Mouse (Mus musculus): ENCODE data around the gene Nsl1. TPM values are rescaled to one million over a fixed set of nuclear protein-coding genes. Genes with fewer than 3 reads are reported as not detected.

Nsl1 gene
- total RNA-seq, 1 experiment, result 24.3 TPM

GRCm38 (mm10) chr1:191072329-191072913, 9.6 kb downstream of the Nsl1 start:
- TF ChIP-seq ZNF384 (IDR thresholded peaks at IDR 0.05; ENCODE audit: low read depth, low read length) (no peak), ZC3H11A (IDR thresholded peaks at IDR 0.05; ENCODE audit: borderline replicate concordance, low read depth, low read length) (no peak), MAFK (IDR thresholded peaks at IDR 0.05; ENCODE audit: insufficient read depth, low read depth, low read length) (no peak), CHD2 (IDR thresholded peaks at IDR 0.05; ENCODE audit: low read depth, low read length) (no peak), HCFC1 (IDR thresholded peaks at IDR 0.05; ENCODE audit: borderline replicate concordance, insufficient read depth, low read length) (no peak)
- Histone ChIP-seq H3K9me3 (ENCODE audit: control insufficient read depth, insufficient read depth, low read depth, low read length) (0 out of 2 replicates have a peak, but pooled peaks cover 1% of the 10 kb centered on the region), H3K27ac (ENCODE audit: insufficient read depth, low read depth, low read length, poor library complexity, severe bottlenecking) (no peak overlapping the region), H3K4me3 (ENCODE audit: insufficient read depth in 1 of 2, low read depth in 1 of 2, low read length in 2 of 2, poor library complexity in 1 of 2, severe bottlenecking in 1 of 2) (no peak overlapping the region), H3K4me1 (ENCODE audit: control insufficient read depth in 2 of 2, insufficient read depth in 2 of 2, low read length in 2 of 2, poor library complexity in 1 of 2) (peaks cover 0 to 3% of the 10 kb centered on the region in 2 experiments; a peak in 1 of 4 replicates), H3K36me3 (ENCODE audit: control insufficient read depth, insufficient read depth, low read length, poor library complexity, severe bottlenecking) (peaks cover 60% of the 10 kb centered on the region), H3K9ac (ENCODE audit: insufficient read depth, low read depth, low read length, poor library complexity, severe bottlenecking) (no peak overlapping the region)
- in situ Hi-C loops (cut with MboI; ENCODE audit: low sequenced_read_pairs in 2 of 2, unreplicated experiment in 2 of 2), result no loop called here
- no peak for DNase-seq (ENCODE audit: low read depth, low spot score)

- Histone ChIP-seq H3K4me3 (ENCODE audit: insufficient read depth in 1 of 2, low read depth in 1 of 2, low read length in 2 of 2, poor library complexity in 1 of 2, severe bottlenecking in 1 of 2) (no peak overlapping the region), H3K27ac (ENCODE audit: insufficient read depth, low read depth, low read length, poor library complexity, severe bottlenecking) (no peak overlapping the region), H3K9ac (ENCODE audit: insufficient read depth, low read depth, low read length, poor library complexity, severe bottlenecking) (no peak overlapping the region), H3K36me3 (ENCODE audit: control insufficient read depth, insufficient read depth, low read length, poor library complexity, severe bottlenecking) (peaks cover 61% of the 10 kb centered on the region), H3K4me1 (ENCODE audit: control insufficient read depth in 2 of 2, insufficient read depth in 2 of 2, low read length in 2 of 2, poor library complexity in 1 of 2) (peaks cover 0 to 3% of the 10 kb centered on the region in 2 experiments; a peak in 1 of 4 replicates), H3K9me3 (ENCODE audit: control insufficient read depth, insufficient read depth, low read depth, low read length) (0 out of 2 replicates have a peak, but pooled peaks cover 1% of the 10 kb centered on the region)
- no peak for DNase-seq (ENCODE audit: low read depth, low spot score)
- TF ChIP-seq MAFK (IDR thresholded peaks at IDR 0.05; ENCODE audit: insufficient read depth, low read depth, low read length) (no peak), ZC3H11A (IDR thresholded peaks at IDR 0.05; ENCODE audit: borderline replicate concordance, low read depth, low read length) (no peak), HCFC1 (IDR thresholded peaks at IDR 0.05; ENCODE audit: borderline replicate concordance, insufficient read depth, low read length) (no peak), ZNF384 (IDR thresholded peaks at IDR 0.05; ENCODE audit: low read depth, low read length) (no peak), CHD2 (IDR thresholded peaks at IDR 0.05; ENCODE audit: low read depth, low read length) (no peak)
- in situ Hi-C loops (cut with MboI; ENCODE audit: low sequenced_read_pairs in 2 of 2, unreplicated experiment in 2 of 2), result no loop called here
Observed at GRCm38 (mm10) chr1:191073001-191073400, 10.2 kb downstream of the Nsl1 start.

DNA sequence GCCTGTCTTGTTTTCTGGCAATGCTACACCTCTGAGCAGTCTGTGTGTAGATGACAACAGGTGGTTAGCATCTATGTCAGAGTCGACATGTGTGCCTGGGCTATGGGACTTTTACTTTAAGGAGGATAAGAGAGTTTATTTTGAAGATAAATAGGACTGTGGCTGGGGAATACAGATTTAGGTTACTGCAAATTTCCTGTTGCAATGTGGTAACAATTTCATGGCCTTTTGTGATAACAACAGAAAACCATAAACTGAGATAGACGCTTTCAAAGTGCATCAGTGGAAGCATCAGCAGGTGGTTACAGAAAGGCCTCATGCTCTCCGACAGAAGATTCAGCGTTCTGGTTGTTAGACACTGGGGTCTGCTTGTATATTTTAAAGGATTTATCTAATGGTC, 10.7 kb downstream of the Nsl1 start:
- H3K4me1 ChIP-seq (ENCODE audit: control insufficient read depth in 2 of 2, insufficient read depth in 2 of 2, low read length in 2 of 2, poor library complexity in 1 of 2), result peaks cover 0 to 3% of the 10 kb centered on the region in 2 experiments; a peak in 1 of 4 replicates
- no peak for TF ChIP-seq CHD2 (IDR thresholded peaks at IDR 0.05; ENCODE audit: low read depth, low read length)
- no peak for TF ChIP-seq MAFK (IDR thresholded peaks at IDR 0.05; ENCODE audit: insufficient read depth, low read depth, low read length)
- no peak for TF ChIP-seq HCFC1 (IDR thresholded peaks at IDR 0.05; ENCODE audit: borderline replicate concordance, insufficient read depth, low read length)
- no peak for TF ChIP-seq ZC3H11A (IDR thresholded peaks at IDR 0.05; ENCODE audit: borderline replicate concordance, low read depth, low read length)
- no peak for TF ChIP-seq ZNF384 (IDR thresholded peaks at IDR 0.05; ENCODE audit: low read depth, low read length)
- H3K9ac ChIP-seq (ENCODE audit: insufficient read depth, low read depth, low read length, poor library complexity, severe bottlenecking), result no peak overlapping the region
- H3K27ac ChIP-seq (ENCODE audit: insufficient read depth, low read depth, low read length, poor library complexity, severe bottlenecking), result no peak overlapping the region
- H3K9me3 ChIP-seq (ENCODE audit: control insufficient read depth, insufficient read depth, low read depth, low read length), result 0 out of 2 replicates have a peak, but pooled peaks cover 1% of the 10 kb centered on the region
- H3K4me3 ChIP-seq (ENCODE audit: insufficient read depth in 1 of 2, low read depth in 1 of 2, low read length in 2 of 2, poor library complexity in 1 of 2, severe bottlenecking in 1 of 2), result no peak overlapping the region
- peaks cover 63% of the 10 kb centered on the region for H3K36me3 ChIP-seq (ENCODE audit: control insufficient read depth, insufficient read depth, low read length, poor library complexity, severe bottlenecking)
- in situ Hi-C loops (cut with MboI; ENCODE audit: low sequenced_read_pairs in 2 of 2, unreplicated experiment in 2 of 2), result no loop called here
- DNase-seq (ENCODE audit: low read depth, low spot score), result no peak

GRCm38 (mm10) chr1:191075199-191075883, 12.5 kb downstream of the Nsl1 start:
- no peak overlapping the region for H3K27ac ChIP-seq (ENCODE audit: insufficient read depth, low read depth, low read length, poor library complexity, severe bottlenecking)
- in situ Hi-C loops (cut with MboI; ENCODE audit: low sequenced_read_pairs in 2 of 2, unreplicated experiment in 2 of 2), result loop anchor here in 1 of 2 experiments (25.0 kb wide), 1 partner anchor 212 kb away; no protein-coding TSS in a partner anchor
- no peak overlapping the region for H3K4me3 ChIP-seq (ENCODE audit: insufficient read depth in 1 of 2, low read depth in 1 of 2, low read length in 2 of 2, poor library complexity in 1 of 2, severe bottlenecking in 1 of 2)
- DNase-seq (ENCODE audit: low read depth, low spot score), result peak; percentile 52
- no peak overlapping the region for H3K9ac ChIP-seq (ENCODE audit: insufficient read depth, low read depth, low read length, poor library complexity, severe bottlenecking)
- peaks cover 50% of the 10 kb centered on the region for H3K36me3 ChIP-seq (ENCODE audit: control insufficient read depth, insufficient read depth, low read length, poor library complexity, severe bottlenecking)
- H3K9me3 ChIP-seq (ENCODE audit: control insufficient read depth, insufficient read depth, low read depth, low read length), result peaks cover 1% of the 10 kb centered on the region; the same call in 1 of the 2 replicates
- no peaks in the 10 kb centered on the region for H3K4me1 ChIP-seq (ENCODE audit: control insufficient read depth in 2 of 2, insufficient read depth in 2 of 2, low read length in 2 of 2, poor library complexity in 1 of 2)
- TF ChIP-seq HCFC1 (IDR thresholded peaks at IDR 0.05; ENCODE audit: borderline replicate concordance, insufficient read depth, low read length) (no peak), MAFK (IDR thresholded peaks at IDR 0.05; ENCODE audit: insufficient read depth, low read depth, low read length) (no peak), ZNF384 (IDR thresholded peaks at IDR 0.05; ENCODE audit: low read depth, low read length) (no peak)

Data from ES-E14 (cell line).